Mouse (Mus musculus) granulocyte monocyte progenitor cell, adult 5-6 weeks (primary cell): Measurements from ENCODE around the gene Otud3. TPM values are rescaled to one million over a fixed set of nuclear protein-coding genes. Genes with fewer than 3 reads are reported as not detected.
"Not testable (repeated sequence)": the region's sequence is repeated elsewhere in the genome, so short reads cannot be mapped to it uniquely, and the experiment has no call there.

Source experiments
- ATAC-seq: replicated peaks from 2 replicates; pipeline ENCODE4 v1.8.0; 2016; ENCODE audit warnings: mild to moderate bottlenecking, moderate TSS enrichment, inconsistent platforms; ENCODE audit not compliant: poor library complexity, severe bottlenecking
- total RNA-seq, 2 experiments: library from RNA; stranded (forward) in 1 of 2; stranded (reverse) in 1 of 2; fragments of 200-712, 200-1000 nt in 1 of 2; fragments of >200 nt in 1 of 2; fragmentation: Nextera tagmentation in 1 of 2; gene quantifications; 2 replicates each; pipeline ENCODE4 v1.2.3; 2014 to 2017

The Otud3 gene
- total RNA-seq, 2 experiments from 2014 or later, result 3.2 to 5.7 TPM

DNA sequence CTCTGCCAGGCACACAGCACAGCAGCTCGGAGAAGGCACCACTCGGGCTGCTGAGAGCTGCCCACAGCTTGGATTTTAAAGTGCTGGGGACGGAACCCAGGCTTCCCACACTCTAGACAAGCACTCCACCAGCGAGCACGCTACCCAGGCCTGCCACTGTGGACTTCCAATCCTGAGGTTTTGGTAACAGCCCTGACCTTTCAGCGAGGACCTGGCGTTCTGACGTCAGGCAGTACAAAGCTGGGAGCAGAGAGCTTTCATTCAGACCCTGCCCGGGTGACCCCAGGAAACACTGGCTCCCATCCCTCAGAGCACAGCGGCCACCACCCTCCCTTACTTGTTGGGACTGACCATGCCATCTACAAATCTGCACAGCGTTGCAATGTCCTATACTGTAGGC, 20.0 kb downstream of the Otud3 start:
- ATAC-seq, result not testable (repeated sequence)

DNA sequence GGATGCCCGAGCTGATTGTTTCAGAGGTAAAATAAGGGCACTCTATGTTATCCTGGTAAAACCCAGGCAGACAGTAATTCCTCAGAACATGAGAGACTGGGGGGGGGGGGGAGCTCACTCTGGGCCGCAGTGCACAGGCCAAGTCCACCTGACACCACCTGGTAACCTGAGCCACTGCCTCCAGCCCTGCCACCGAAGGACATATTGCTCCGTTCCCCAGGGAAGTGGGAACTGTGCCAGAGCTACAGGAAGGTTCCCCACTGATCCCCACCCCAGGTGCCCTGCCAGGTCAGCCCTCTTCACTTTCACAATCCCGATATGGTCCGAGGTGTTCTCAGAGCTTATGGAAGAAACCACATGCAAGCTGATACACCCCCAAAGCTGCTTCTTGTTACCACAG, 21.1 kb downstream of the Otud3 start:
- ATAC-seq, result no peak

DNA sequence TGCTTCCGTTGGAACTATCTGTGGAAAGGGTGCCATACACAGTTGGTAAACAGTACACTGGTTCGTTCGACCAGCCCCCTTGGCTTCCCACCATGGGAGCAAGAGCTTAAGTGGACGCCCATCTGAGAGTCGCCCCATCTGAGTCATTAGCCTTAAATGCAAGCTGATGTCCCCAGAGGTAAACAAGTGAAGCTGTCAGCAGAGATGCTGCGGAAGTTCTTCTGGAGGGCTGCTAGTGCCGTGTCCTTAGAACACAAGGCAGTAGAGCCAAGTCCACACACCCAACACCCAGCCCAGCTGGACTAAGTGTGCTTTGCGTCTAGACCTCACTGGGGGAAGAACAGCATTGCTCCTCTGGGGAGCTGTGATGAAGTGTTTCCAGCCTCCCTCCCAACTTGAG, 24.1 kb downstream of the Otud3 start:
- ATAC-seq, result no peak

DNA sequence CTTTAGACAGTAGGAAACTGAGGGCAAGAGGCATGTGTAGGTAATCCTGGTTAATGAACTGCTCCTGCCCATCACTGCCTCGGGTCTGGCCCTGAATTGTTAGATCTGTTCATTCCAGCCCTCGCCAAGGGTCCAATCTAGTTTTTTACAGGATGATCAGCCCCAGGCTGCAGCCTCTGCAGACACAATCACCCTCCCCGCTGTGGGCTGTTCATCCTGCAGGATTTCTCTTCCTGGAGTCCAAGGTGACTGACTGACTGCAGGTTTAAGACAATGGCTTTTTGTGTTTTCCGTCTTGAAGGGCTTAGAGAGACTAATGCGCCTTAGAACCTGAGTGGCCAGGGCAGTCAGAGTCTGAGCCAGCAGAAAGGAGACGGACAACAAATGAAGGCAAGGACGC, 24.6 kb downstream of the Otud3 start:
- no peak for ATAC-seq

DNA sequence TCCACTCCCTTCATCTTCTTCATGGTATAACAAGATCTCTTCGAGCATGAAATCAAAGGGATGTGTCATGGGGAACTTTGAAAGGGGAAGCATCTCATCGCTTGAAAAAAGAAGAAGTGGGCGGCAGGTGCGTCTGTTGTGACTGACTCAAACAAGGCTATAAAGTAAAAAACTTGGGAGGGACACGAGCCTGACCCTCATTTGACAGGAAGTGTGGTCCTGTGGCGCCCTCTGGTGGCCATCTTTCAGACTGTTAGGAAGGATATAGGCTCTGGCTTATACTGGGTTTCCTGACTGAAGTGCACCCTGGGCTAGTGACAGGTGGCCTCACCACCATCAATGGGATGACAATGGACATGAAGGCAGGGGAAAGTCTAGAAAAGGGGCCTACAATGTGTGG, 29.5 kb downstream of the Otud3 start:
- peak; percentile 94 for ATAC-seq

DNA sequence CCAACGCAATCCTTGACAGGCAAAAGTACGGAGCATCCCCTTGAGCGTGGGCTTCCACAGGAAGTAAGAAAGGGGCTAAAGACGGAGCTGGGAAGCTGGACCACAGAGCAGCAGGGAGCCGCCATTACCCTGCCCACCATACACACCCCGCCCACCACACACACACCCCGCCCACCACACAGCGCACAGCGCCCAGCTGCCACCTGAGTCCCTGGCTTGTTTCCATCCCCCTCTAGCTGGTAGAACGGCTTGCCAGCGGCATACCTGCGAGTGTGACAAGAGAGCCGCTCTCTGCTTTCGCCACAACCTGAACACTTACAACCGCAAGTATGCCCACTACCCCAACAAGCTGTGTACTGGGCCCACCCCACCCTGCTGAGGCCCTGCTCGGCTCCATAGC, 31.6 kb downstream of the Otud3 start:
- no peak for ATAC-seq

DNA sequence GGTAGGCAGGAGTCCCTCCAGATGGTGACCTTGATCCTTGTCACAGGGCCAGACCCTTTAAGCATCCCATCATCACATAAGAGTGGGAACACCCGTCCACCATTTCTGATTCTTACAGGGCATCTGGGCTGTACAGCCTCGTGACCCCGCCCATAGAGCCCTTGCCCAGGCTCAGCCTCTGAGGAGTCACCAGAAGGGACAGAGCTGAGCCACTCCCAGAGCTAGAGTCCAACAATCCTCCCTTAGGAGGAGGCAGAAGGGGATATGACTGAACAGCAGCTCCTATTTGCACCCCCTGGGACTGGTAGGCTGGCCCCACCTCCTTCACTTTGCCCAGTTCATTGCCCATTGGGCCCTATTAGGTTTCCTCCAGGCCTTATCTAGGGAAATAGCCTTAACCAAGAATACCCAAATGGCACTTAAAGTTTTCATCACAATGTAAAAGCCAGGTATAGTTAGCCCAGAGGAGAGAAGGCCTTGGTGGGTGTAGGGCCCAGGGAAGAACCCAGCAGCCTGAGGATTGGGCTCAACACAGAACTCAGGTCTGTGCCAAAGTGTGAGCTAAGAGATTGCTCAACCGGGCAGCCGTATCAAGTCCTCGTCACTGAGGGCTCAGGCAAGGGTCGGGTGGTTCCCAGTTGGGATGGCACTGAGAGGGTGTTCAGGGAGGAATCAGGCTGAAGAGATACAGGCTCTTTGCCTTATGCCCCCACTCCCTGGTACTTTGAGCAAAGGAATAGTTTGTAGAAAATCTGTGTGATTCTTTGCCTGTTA, 32.7 kb downstream of the Otud3 start:
- ATAC-seq, result no peak

DNA sequence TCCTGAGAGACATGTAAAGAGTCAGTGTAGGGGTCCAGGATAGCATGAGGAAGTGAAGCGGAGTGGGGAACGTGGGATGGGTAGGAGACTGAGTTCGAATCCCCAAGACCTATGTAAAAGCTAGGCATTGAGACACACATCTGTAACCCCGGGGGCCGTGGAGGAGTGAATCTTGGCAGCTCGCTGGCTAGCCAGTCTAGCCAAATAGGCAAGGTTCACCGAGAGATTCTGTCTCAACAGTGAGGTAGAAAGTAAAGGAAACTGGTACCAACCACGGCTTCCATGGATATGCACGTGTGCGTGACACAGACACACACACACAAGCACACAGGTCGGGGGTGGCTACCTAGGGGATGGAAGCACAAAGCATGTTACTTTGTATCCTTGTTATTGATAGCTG, 33.9 kb downstream of the Otud3 start:
- no peak for ATAC-seq

DNA sequence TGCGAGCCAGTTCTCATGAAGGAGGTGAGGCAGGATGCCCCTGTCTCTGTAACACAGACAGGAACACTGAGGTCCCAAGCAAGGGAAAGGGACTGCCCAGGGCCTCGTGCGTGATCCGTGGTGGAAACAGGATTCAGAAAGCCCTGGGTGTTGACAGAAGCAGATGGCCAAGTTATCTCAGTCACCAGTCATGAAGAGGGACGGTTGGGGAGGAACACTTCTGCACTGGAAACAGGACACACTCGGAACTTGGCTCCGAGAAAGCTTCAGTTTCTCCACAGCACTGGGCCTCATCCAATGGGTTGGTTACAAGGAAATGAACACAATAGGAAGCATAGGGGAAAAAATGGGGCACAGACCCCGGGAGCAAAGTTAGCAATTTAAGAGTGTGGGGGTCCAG, 35.0 kb downstream of the Otud3 start:
- ATAC-seq, result no peak

DNA sequence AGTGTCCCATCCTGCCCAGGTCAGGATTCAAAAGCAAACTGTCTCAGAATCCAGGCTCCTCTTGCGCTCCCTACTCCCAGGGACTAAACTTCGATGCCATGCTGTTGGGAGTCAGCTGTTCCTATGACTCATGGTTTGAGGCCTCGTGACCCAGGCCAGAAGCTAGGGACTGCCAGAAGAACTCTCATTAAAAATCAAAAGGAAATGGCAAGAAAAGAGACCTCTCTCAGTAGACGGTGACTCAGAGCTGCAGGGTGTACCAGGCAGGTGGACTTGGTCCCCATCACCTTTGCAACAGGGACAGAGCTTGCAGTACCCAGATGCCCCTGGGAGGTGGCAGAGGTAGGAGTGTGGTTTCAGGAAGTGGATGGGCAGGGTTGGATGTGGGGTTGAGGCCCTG, 36.0 kb downstream of the Otud3 start, which contains the start of gene Pla2g2e:
Gene Pla2g2e, plus strand, starts transcription at position 212 of the 400 bp plus-strand sequence.
- no peak for ATAC-seq

DNA sequence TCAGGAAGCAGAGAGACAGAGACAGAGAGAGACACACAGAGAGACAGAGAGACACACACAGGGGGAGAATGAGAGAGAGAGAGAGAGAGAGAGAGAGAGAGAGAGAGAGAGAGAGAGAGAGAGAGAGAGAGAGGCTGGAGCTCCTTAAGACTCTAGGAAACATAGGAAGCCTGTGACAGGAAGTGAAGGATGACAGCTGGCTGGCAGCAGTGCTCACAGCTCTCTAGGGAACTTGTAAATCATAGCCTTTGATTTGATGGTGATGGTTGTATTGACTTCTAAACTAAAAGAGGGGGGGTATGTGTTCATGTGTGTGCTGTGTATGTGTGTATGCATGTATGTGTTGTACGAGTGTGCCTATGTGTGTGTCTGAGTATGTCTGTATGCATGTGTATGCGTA, 37.8 kb downstream of the Otud3 start:
- ATAC-seq, result no peak

DNA sequence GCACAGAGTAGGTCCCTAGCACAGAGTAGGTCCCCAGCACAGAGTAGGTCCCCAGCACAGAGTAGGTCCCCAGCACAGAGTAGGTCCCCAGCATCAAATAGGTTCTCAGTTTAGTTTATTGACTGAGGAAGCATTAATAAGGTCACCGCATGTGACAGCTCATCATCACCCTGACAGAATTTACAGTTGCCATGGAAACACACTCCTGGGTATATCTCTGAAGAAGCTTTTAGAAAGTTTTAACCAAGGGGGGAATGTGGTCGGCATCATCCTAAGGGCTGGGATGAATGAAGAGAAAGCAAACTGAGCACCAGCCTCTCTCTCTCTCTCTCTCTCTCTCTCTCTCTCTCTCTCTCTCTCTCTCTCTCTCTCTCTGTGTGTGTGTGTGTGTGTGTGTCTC, 38.5 kb downstream of the Otud3 start:
- ATAC-seq, result not testable (repeated sequence)

DNA sequence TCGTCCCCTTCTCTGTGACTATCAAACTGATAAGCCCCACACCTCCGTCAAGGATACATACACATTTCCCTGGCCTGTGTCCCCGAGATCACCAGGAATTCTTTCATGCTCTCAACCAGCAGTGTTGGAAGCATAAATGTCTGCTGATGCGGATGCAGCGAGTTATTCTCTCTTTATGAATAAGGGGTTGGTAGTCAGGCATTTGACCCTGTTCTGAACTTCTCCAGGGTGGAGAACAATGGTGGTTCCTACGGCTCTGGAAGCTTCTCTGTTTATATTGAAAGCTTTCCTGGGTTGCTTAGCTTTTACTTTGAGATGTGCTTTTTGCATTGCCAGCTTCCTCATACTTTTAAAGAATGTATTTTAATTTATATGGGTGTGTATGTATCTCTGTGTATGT, 39.9 kb downstream of the Otud3 start, which contains the start of gene Gm13030:
Gene Gm13030, minus strand, starts transcription at position 101 of the 400 bp plus-strand sequence.
- ATAC-seq, result no peak

DNA sequence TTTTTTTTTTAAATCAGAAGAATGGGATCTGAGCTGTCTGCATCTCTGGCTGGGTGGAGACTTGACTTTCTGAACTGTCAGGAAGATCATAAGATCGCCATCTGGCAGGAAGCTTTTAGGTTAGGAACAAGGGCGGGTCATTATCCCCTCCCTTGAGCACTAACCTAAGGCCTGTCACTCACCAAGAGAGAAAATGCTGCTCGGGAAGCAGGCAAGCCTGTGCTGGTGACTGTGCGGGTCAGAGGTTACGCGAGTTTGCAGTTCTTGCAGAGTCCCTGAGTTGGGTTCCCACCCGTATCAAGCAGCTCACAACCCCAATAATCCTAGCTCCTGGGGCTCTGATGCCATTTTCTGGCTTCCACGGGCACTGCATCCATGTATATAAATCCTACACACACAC, 45.1 kb downstream of the Otud3 start:
- no peak for ATAC-seq

DNA sequence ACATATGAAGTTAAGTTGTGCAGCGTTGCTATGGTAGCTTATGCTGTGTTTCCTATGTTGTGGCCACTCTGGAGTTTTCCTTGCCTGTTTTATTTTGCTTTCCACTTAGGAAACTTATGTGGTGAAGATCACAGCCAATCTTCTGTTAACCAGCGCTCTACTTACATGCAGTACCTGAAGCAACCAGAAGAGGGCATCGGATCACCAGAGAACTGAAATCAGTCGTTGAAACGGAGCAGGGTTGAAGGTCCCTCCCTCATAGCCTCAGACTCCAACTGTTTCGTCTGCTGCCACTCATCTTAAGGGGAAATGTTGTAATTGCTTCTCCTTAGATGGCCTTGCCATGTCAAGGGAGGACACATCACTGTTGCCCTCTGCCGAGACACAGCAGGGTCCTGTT, 47.3 kb downstream of the Otud3 start:
- peak; percentile 88 for ATAC-seq

DNA sequence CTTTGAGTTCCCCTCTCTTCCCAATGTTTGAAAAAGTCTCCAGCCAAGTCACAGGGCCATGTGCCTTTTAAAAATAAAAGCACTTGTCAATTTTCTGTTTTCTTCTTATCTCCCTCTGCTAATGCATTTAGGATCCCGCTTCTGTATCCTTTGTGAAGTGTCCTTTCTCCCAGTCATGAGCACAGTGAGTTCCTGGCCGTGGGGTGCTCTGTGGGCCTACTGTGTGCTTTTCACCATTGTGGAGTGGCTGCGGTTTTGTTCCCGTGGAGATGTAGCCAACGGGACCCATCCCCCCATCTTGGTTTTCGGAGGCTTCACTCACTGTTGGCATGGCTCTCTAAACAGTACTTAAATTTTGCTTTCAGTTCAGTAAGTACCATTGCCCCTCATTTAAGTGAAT, 47.8 kb downstream of the Otud3 start:
- ATAC-seq, result no peak

DNA sequence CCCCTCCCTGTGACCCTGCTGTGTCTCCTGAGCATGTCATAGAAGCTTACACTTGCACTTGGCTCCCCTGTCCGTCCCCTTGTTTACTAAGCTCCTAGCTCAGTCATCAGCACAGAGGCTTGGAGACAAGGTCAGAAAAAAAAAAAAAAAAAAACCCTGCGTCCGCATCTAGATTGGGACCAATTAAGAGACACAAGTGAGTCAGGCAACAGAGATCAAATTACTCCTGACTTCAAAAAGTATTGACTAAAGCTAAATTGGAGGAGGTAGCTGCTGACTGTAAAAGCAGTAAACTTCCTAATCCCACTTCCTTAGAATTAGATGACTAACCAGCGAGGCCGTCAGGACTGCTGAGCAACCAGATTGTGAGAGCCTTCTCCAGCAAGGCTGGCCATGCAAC, 48.7 kb downstream of the Otud3 start:
- ATAC-seq, result no peak

DNA sequence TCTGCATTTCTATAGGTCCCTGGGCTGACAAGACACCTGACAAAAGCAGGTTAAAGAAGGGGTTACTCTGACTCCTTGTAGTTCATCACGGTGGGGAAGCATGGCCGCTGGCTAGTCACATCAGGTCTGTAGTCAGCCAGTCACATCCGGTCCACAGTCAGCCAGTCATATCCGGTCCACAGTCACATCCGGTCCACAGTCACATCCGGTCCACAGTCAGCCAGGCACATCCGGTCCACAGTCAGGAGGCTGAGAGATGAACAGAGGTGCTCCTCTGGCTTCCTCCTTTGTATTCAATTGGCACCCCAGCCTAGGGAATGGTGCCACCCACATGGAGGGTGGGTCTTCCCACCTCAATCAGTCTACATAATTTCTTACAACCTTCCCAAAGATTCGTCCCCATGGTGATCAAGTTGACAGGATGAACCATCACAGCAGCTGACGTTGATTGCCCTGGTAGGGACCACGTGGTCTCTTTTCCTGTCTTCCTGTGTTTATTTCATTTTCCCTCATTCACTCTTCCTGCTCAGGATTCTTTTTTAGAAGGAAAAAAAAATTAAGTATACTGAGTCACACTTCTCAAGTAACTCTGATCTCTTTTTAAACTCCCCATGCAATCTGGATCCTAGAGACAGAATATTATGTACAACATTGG, 50.3 kb downstream of the Otud3 start, which contains the start of gene Pla2g5:
Gene Pla2g5, minus strand, starts transcription at position 139 of the 655 bp plus-strand sequence.
- no peak for ATAC-seq

DNA sequence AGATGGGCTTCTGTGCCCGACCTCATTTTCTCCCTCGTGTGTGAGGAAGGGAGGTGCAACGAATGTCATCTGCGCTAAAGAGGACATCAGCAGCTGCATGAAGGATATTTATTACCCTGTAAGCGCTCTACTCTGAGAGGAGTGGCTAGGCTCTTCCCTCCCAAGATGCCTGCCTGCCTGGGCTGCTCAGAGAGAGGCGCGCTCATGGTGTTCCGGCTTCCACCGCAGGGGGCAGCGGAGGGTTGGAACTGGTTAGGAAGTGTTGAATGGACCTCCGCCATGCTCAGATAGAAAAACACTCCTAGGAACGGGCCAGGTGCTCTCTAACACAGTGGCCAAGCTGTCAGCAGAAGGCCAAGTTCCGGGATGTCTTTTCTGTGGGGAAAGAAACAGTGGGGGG, 54.0 kb downstream of the Otud3 start:
- peak; percentile 51; the same call in 1 of the 2 replicates for ATAC-seq

DNA sequence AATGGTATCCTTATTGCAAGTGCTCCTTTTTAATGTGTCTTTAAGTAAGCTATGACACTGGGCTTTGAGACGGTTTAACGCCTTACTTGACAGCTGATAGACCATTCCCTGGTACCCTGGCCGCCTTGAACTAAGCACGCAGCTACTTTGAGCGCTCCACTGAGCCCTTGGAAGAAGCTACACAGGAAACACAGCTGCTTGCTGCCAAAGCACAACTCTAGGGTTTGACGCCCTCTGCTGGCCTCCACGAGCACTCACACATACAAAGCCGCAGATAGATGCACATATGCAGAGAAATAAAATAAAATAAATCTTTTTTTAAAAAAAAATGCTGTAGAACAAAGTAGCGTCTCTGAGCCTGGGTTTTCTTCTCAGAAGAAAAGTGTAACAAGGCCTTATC, 54.5 kb downstream of the Otud3 start:
- no peak for ATAC-seq

DNA sequence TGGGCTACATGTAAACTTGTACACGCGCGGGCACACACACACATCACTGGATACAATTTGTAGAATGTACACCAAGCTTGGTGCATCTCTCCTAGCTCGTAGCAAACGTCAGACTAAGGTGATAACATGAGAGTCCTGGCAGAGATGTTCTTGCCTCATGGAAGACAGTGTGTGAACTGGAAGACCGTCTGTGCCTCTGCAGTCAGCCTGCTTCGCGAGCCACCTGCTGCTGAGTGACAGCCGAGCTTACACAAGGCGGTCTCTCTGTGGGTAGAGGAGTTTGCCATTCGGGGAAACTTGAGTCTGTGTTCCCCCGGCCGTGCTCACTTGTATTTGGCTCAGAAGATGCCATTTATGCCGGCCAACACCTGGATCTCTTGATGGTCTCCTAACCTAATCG, 55.3 kb downstream of the Otud3 start:
- no peak for ATAC-seq

DNA sequence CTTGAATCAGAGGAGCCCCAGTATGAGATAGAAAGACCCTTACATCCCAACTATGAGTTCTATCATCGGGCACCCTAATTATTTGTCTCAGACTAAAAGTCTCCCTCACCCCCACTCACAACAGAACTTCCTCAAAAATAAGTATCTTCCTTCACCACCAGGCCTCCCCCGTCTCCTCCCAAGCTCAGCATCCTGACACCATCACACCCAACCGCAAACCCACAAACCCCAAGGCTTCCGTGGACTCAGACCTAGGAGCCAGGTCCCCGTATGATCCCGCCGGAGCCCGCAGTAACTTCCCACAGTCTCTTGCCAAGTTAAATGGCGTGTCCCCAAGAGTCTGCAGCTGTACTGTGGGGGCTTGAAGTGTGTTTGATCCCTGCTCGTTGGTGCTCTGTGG, 56.2 kb downstream of the Otud3 start:
- ATAC-seq, result peak; percentile 56
